Mouse (Mus musculus) MEL (cell line): ENCODE results near the gene Fam155a. TPM values are rescaled to one million over a fixed set of nuclear protein-coding genes. Genes with fewer than 3 reads are reported as not detected.

Experiments
- DNase-seq: peaks from one replicate; pipeline ENCODE4 v3.0.0; 2011; ENCODE audit warnings: low read depth, low spot score
- H3K27ac ChIP-seq: 2 replicates; pipeline ENCODE4 v1.5.1; 2012; ENCODE audit warnings: low read depth, mild to moderate bottlenecking, control low read depth, low read length, moderate library complexity; ENCODE audit not compliant: control insufficient read depth
- H3K27me3 ChIP-seq, 2 experiments: fragments of 150-350 bp in 1 of 2; sonication (generic) in 1 of 2; 2 replicates each; pipeline ENCODE4 v1.6.1; 2012; ENCODE audit warnings: low read length in 2 of 2, mild to moderate bottlenecking in 2 of 2, improper control_type of control experiment in 1 of 2, moderate library complexity in 1 of 2; ENCODE audit not compliant: insufficient read depth in 2 of 2, control insufficient read depth in 1 of 2
- H3K36me3 ChIP-seq, 2 experiments: 2 replicates each; pipeline ENCODE4 v1.6.1; 2012 to 2014; ENCODE audit warnings: low read length in 2 of 2, improper control_type of control experiment in 1 of 2, inconsistent platforms in 1 of 2, mild to moderate bottlenecking in 1 of 2; ENCODE audit not compliant: insufficient read depth in 2 of 2, control insufficient read depth in 1 of 2
- H3K4me1 ChIP-seq, 2 experiments: fragments of 150-350 bp in 1 of 2; sonication (generic) in 1 of 2; 2 replicates each; pipeline ENCODE4 v1.6.1; 2012; ENCODE audit warnings: low read length in 2 of 2, improper control_type of control experiment in 1 of 2, mild to moderate bottlenecking in 1 of 2; ENCODE audit not compliant: insufficient read depth in 2 of 2, control insufficient read depth in 1 of 2
- H3K4me3 ChIP-seq, 2 experiments: fragments of 150-350 bp in 1 of 2; sonication (generic) in 1 of 2; 2 replicates each; pipeline ENCODE4 v1.5.1; 2012; ENCODE audit warnings: low read depth in 2 of 2, low read length in 2 of 2, mild to moderate bottlenecking in 2 of 2, moderate library complexity in 2 of 2, control low read depth in 1 of 2, improper control_type of control experiment in 1 of 2; ENCODE audit not compliant: control insufficient read depth in 1 of 2, insufficient read depth in 1 of 2
- H3K79me2 ChIP-seq: 2 replicates; pipeline ENCODE4 v1.6.1; 2012; ENCODE audit warnings: mild to moderate bottlenecking, low read length, moderate library complexity; ENCODE audit not compliant: control insufficient read depth, poor library complexity, insufficient read depth
- H3K9ac ChIP-seq: 2 replicates; pipeline ENCODE4 v1.6.1; 2012; ENCODE audit warnings: low read depth, mild to moderate bottlenecking, control low read depth, low read length, moderate library complexity; ENCODE audit not compliant: control insufficient read depth, poor library complexity, severe bottlenecking
- H3K9me3 ChIP-seq: fragments of 150-350 bp; sonication (generic); replicated peaks from 2 replicates; pipeline ENCODE4 v1.6.1; 2012; ENCODE audit warnings: mild to moderate bottlenecking, low read length, improper control_type of control experiment, moderate library complexity; ENCODE audit not compliant: insufficient read depth
- CHD1 ChIP-seq: IDR thresholded peaks from 2 replicates; pipeline ENCODE4 v1.6.1; 2012; ENCODE audit warnings: low read depth, mild to moderate bottlenecking, inconsistent platforms, low read length, improper control_type of control experiment
- CHD2 ChIP-seq: IDR thresholded peaks from 2 replicates; pipeline ENCODE4 v1.6.1; 2011; ENCODE audit warnings: low read length, improper control_type of control experiment
- CTCF ChIP-seq, 3 experiments: IDR thresholded peaks in 2 of 3; conservative IDR thresholded peaks in 1 of 3; 2 replicates each; pipeline ENCODE4 v1.5.1; 2011 to 2012; ENCODE audit warnings: low read length in 3 of 3, low read depth in 2 of 3, mild to moderate bottlenecking in 2 of 3, improper control_type of control experiment in 1 of 3, inconsistent platforms in 1 of 3, mixed read lengths in 1 of 3, moderate library complexity in 1 of 3; ENCODE audit not compliant: control insufficient read depth in 1 of 3, insufficient read depth in 1 of 3, poor library complexity in 1 of 3, severe bottlenecking in 1 of 3
- GABPA ChIP-seq: IDR thresholded peaks from 2 replicates; pipeline ENCODE4 v1.6.1; 2012; ENCODE audit warnings: low read depth, mild to moderate bottlenecking, inconsistent platforms, low read length, improper control_type of control experiment, moderate library complexity
- GATA1 ChIP-seq: IDR thresholded peaks from 2 replicates; pipeline ENCODE4 v1.6.1; 2011; ENCODE audit warnings: low read depth, low read length, improper control_type of control experiment
- JUND ChIP-seq: IDR thresholded peaks from 2 replicates; pipeline ENCODE4 v1.6.1; 2011; ENCODE audit warnings: low read depth, mild to moderate bottlenecking, improper control_type of control experiment, low read length
- MAZ ChIP-seq: IDR thresholded peaks from 2 replicates; pipeline ENCODE4 v1.6.1; 2012; ENCODE audit warnings: low read depth, mild to moderate bottlenecking, inconsistent platforms, low read length, improper control_type of control experiment
- MEF2A ChIP-seq: IDR thresholded peaks from 2 replicates; pipeline ENCODE4 v1.6.1; 2014; ENCODE audit warnings: low read depth, mild to moderate bottlenecking, inconsistent platforms, low read length, improper control_type of control experiment; ENCODE audit not compliant: poor library complexity, insufficient replicate concordance, severe bottlenecking; ENCODE audit errors: extremely low read depth
- MXI1 ChIP-seq: IDR thresholded peaks from 2 replicates; pipeline ENCODE4 v1.6.1; 2011; ENCODE audit warnings: mild to moderate bottlenecking, low read depth, low read length, improper control_type of control experiment
- MYC ChIP-seq: IDR thresholded peaks from 2 replicates; pipeline ENCODE4 v1.6.1; 2011; ENCODE audit warnings: low read depth, mild to moderate bottlenecking, low read length, improper control_type of control experiment, moderate library complexity
- POLR2AphosphoS5 ChIP-seq: IDR thresholded peaks from 2 replicates; pipeline ENCODE4 v1.6.1; 2012; ENCODE audit warnings: low read depth, borderline replicate concordance, mild to moderate bottlenecking, inconsistent platforms, low read length, moderate library complexity, mixed read lengths
- RCOR1 ChIP-seq: IDR thresholded peaks from 2 replicates; pipeline ENCODE4 v1.6.1; 2012; ENCODE audit warnings: low read depth, mild to moderate bottlenecking, inconsistent platforms, low read length, improper control_type of control experiment
- TAL1 ChIP-seq: IDR thresholded peaks from 2 replicates; pipeline ENCODE4 v1.6.1; 2012; ENCODE audit warnings: mild to moderate bottlenecking, inconsistent platforms, low read length, moderate library complexity, mixed read lengths
- TCF12 ChIP-seq: IDR thresholded peaks from 2 replicates; pipeline ENCODE4 v1.6.1; 2014; ENCODE audit warnings: low read depth, mild to moderate bottlenecking, inconsistent platforms, low read length, improper control_type of control experiment, moderate library complexity
- USF2 ChIP-seq, 2 experiments: IDR thresholded peaks; 2 replicates each; pipeline ENCODE4 v1.6.1; 2011 to 2012; ENCODE audit warnings: improper control_type of control experiment in 2 of 2, low read length in 2 of 2, borderline replicate concordance in 1 of 2, inconsistent platforms in 1 of 2, low read depth in 1 of 2, mild to moderate bottlenecking in 1 of 2; ENCODE audit not compliant: insufficient read depth in 1 of 2
- ZMIZ1 ChIP-seq: IDR thresholded peaks from 2 replicates; pipeline ENCODE4 v1.6.1; 2012; ENCODE audit warnings: low read depth, mild to moderate bottlenecking, inconsistent platforms, low read length, improper control_type of control experiment, moderate library complexity
- ZNF384 ChIP-seq: IDR thresholded peaks from 2 replicates; pipeline ENCODE4 v1.6.1; 2012; ENCODE audit warnings: low read depth, mild to moderate bottlenecking, inconsistent platforms, low read length, improper control_type of control experiment
- polyA plus RNA-seq, 2 experiments: library from polyadenylated mRNA; stranded (reverse) in 1 of 2; unstranded in 1 of 2; fragments of >175 nt in 1 of 2; fragments of >200 nt in 1 of 2; gene quantifications; 2 replicates each; pipeline versions ENCODE4 v1.2.1 to v1.2.4; 2012; ENCODE audit warnings: low replicate concordance in 2 of 2, low read depth in 1 of 2; ENCODE audit not compliant: insufficient read length in 2 of 2, insufficient read depth in 1 of 2, missing spikeins in 1 of 2
- total RNA-seq: library from RNA; depleted of rRNA; stranded (reverse); fragments of 300-350 nt; gene quantifications from 2 replicates; pipeline ENCODE4 v1.2.3, GENCODE M21; 2012

The Fam155a gene
- total and polyA plus RNA-seq, 3 experiments: not detected

GRCm38 (mm10) chr8:9335285-9335932 is 435.6 kb downstream of the Fam155a start:
- Histone ChIP-seq H3K4me1 (no peaks in the 10 kb centered on the region), H3K27me3 (no peaks in the 10 kb centered on the region), H3K4me3 (no peak overlapping the region), H3K27ac (no peak overlapping the region), H3K9me3 (no peaks in the 10 kb centered on the region), H3K9ac (no peak overlapping the region), H3K79me2 (no peaks in the 10 kb centered on the region), H3K36me3 (no peaks in the 10 kb centered on the region)
- no peak for DNase-seq
- TF ChIP-seq RCOR1 (no peak), GATA1 (no peak), GABPA (no peak), USF2 (IDR thresholded peaks at IDR 0.05; ENCODE audit: borderline replicate concordance in 1 of 2, insufficient read depth in 1 of 2, low read depth in 1 of 2, low read length in 2 of 2) (no peak), JUND (no peak)

GRCm38 (mm10) chr8:9332766-9333165 is 438.2 kb downstream of the Fam155a start:
- Histone ChIP-seq H3K79me2 (no peaks in the 10 kb centered on the region), H3K9me3 (no peaks in the 10 kb centered on the region), H3K36me3 (no peaks in the 10 kb centered on the region), H3K27me3 (no peaks in the 10 kb centered on the region), H3K4me1 (no peaks in the 10 kb centered on the region), H3K9ac (no peak overlapping the region), H3K27ac (no peak overlapping the region), H3K4me3 (no peak overlapping the region)
- TF ChIP-seq CHD1: no peak
- DNase-seq: no peak

DNA sequence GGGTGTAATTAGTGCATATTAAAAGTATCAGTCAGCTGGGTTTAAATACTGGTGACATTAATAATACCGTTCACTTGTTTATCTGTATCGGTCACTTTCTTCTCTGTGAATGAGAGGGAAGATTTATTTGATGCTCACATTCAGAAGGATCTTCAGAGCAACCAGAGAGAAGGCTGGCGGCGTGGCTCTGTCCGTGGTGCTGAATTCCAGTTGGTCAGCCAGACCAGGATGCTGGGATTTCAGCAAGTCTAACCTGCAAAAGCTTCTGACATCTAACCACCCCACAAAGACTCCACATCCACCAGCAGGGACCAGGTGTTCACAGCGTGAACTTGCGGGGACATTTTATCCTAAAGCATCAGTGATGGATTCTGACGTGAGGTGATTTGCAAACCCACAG is 461.5 kb downstream of the Fam155a start:
- H3K9me3 ChIP-seq: no peaks in the 10 kb centered on the region
- no peak for TF ChIP-seq ZNF384
- TF ChIP-seq MXI1: no peak
- TF ChIP-seq MYC: no peak
- no peak for TF ChIP-seq RCOR1
- TF ChIP-seq POLR2AphosphoS5: no peak
- TF ChIP-seq MEF2A: no peak
- TF ChIP-seq CHD2: no peak
- no peak for TF ChIP-seq ZMIZ1
- TF ChIP-seq TCF12: no peak
- no peak for TF ChIP-seq CTCF (IDR thresholded peaks at IDR 0.05 in 2 of 3, conservative IDR thresholded peaks at IDR 0.05 in 1 of 3; ENCODE audit: control insufficient read depth in 1 of 3, insufficient read depth in 1 of 3, low read depth in 2 of 3, low read length in 3 of 3, poor library complexity in 1 of 3, severe bottlenecking in 1 of 3)
- TF ChIP-seq GATA1: no peak
- TF ChIP-seq MAZ: no peak
- TF ChIP-seq USF2 (IDR thresholded peaks at IDR 0.05; ENCODE audit: borderline replicate concordance in 1 of 2, insufficient read depth in 1 of 2, low read depth in 1 of 2, low read length in 2 of 2): no peak
- TF ChIP-seq TAL1: no peak
- TF ChIP-seq, all 39 proteins: peak for 0
- no peaks in the 10 kb centered on the region for H3K36me3 ChIP-seq
- peak; percentile 17 for DNase-seq
- H3K79me2 ChIP-seq: no peaks in the 10 kb centered on the region
- H3K9ac ChIP-seq: no peak overlapping the region
- H3K27ac ChIP-seq: no peak overlapping the region
- H3K4me1 ChIP-seq: no peaks in the 10 kb centered on the region
- H3K4me3 ChIP-seq: no peak overlapping the region
- H3K27me3 ChIP-seq: no peaks in the 10 kb centered on the region
